Mouse (Mus musculus) hindbrain, postnatal 0 days (tissue): ENCODE measurements at regions not wholly inside any gene's neighbourhood (a gene's known extent, or its start where the extent isn't known, plus 50 kb on each side); places are given as distances from the start of the nearest gene placed in this dataset.

ENCODE experiments used
- ATAC-seq: fragments of 200-750 bp; cut with Nextera tagmentation; 2 replicates; pipeline ENCODE4 v1.8.0; 2017; ENCODE audit warnings: mild to moderate bottlenecking, moderate TSS enrichment, moderate library complexity
- DNase-seq: peaks from one replicate; pipeline ENCODE4 v3.0.0-alpha.2; 2015; ENCODE audit warnings: low spot score
- H3K27ac ChIP-seq: fragments of 300-500 bp; sonication (generic); 2 replicates; pipeline ENCODE4 v1.5.1; 2014; ENCODE audit warnings: mild to moderate bottlenecking
- H3K27me3 ChIP-seq: fragments of 300-500 bp; sonication (generic); 2 replicates; pipeline ENCODE4 v1.6.1; 2014; ENCODE audit warnings: low read length, mixed read lengths; ENCODE audit not compliant: insufficient read depth
- H3K36me3 ChIP-seq: fragments of 300-500 bp; sonication (generic); 2 replicates; pipeline ENCODE4 v1.6.1; 2014; ENCODE audit warnings: low read length, mixed read lengths; ENCODE audit not compliant: insufficient read depth
- H3K4me1 ChIP-seq: fragments of 300-500 bp; sonication (generic); 2 replicates; pipeline ENCODE4 v1.6.1; 2014; ENCODE audit warnings: antibody characterized with exemption, low read length, mixed read lengths; ENCODE audit not compliant: insufficient read depth
- H3K4me2 ChIP-seq: fragments of 300-500 bp; sonication (generic); 2 replicates; pipeline ENCODE4 v1.6.1; 2014; ENCODE audit warnings: low read depth, mild to moderate bottlenecking, low read length, moderate library complexity, mixed read lengths
- H3K4me3 ChIP-seq: fragments of 300-500 bp; sonication (generic); 2 replicates; pipeline ENCODE4 v1.5.1; 2014; ENCODE audit warnings: low read length
- H3K9ac ChIP-seq: fragments of 300-500 bp; sonication (generic); replicated peaks from 2 replicates; pipeline ENCODE4 v1.6.1; 2014; ENCODE audit warnings: mild to moderate bottlenecking, low read length, moderate library complexity, mixed read lengths
- H3K9me3 ChIP-seq: fragments of 300-500 bp; sonication (generic); 2 replicates; pipeline ENCODE4 v1.6.1; 2016; ENCODE audit warnings: low read length, mixed read lengths
- CTCF ChIP-seq: IDR thresholded peaks from 2 replicates; pipeline ENCODE4 v1.5.1; 2016; ENCODE audit warnings: antibody characterized with exemption, control low read depth, low read depth
- WGBS: fragments of 180-500 bp; shearing (Covaris S2); extraction: QIAGEN DNeasy Blood & Tissue Kit; methylation state at CpG from one replicate; pipeline ENCODE4 v1.1.7; 2014; 5-methylcytosine and 5-hydroxymethylcytosine counted together

DNA sequence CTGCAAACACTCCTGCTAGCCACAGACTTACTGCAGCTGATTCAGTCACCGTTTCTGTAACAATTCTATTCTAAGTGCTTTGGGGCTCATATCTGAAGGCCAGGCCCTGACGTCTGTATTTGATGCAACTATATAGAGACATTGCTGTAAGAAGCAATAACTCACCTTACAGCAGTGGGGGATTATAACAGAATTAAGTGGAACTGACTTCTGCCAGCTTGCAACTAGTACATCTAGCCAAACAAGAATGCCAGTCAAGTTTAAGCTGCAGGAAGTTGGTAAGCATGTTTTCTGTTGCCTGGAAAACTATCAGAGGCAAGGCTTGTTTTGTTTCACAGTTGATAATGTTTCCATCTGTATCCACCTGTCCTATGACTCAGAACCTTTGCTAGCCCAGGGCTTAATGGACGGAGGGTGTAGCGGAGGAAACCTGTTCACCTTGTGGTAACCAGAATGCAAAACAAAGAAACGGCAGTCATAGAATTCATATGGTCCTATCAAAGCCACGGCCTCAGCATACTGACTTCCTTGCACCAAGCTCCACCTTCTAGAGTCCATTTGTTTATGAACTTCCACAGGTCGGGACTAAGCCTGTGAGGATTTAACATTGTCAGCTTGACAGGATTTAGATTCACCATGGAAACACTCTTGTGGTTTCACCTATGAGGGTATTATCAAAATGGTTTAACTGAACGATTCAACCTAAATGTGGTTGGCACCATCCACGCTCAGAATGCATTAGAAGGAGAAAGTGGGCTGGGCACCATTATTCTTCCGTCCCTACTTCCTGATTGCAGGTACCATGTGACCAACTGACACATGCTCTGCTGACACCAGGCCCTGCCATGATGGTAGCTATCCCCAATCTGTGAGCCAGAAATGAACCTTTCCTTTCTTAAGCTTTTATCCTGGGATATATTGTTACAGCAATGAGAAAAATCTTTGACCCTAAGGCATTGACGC is 216.2 kb downstream of the Irx1 start:
- 80% methylated on average over 11 of the region's 11 CpGs for WGBS

DNA sequence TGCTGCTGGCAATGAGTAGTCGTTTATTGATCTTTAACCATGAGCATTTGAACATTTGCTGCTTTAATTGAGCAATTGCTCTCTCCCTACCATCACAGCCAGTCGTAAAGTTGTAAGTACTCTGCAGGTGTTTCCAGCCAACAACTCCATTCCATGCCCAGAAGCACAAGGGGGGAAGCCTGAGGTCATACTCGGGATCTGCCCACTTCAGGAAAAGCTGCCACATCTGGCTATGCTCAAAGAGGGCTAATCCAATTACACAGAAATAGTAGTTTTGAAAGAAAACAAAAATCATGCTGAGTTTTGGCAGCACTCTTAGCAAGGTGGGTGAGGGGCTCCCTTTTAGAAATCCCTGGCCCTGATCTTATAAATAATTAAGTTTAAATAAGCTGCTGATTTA is 217.0 kb downstream of the Irx1 start:
- Histone ChIP-seq H3K36me3 (no peaks in the 10 kb centered on the region), H3K27ac (no peak overlapping the region), H3K27me3 (no peaks in the 10 kb centered on the region), H3K9ac (no peak overlapping the region), H3K4me1 (no peaks in the 10 kb centered on the region), H3K4me2 (no peak overlapping the region), H3K4me3 (no peak overlapping the region), H3K9me3 (no peaks in the 10 kb centered on the region)
- DNase-seq = no peak
- WGBS = 42% methylated on average over 3 of the region's 3 CpGs
- ATAC-seq = no peak
- no peak for TF ChIP-seq CTCF

More for the DNA sequence above, 216.2 kb downstream of the Irx1 start:
- no peaks in the 10 kb centered on the region for H3K4me1 ChIP-seq
- H3K4me2 ChIP-seq = no peak overlapping the region
- no peaks in the 10 kb centered on the region for H3K9me3 ChIP-seq
- H3K9ac ChIP-seq = no peak overlapping the region
- no peaks in the 10 kb centered on the region for H3K27me3 ChIP-seq
- H3K4me3 ChIP-seq = no peak overlapping the region
- H3K36me3 ChIP-seq = no peaks in the 10 kb centered on the region
- ATAC-seq = no peak
- no peak overlapping the region for H3K27ac ChIP-seq
- TF ChIP-seq CTCF = no peak
- DNase-seq = no peak

DNA sequence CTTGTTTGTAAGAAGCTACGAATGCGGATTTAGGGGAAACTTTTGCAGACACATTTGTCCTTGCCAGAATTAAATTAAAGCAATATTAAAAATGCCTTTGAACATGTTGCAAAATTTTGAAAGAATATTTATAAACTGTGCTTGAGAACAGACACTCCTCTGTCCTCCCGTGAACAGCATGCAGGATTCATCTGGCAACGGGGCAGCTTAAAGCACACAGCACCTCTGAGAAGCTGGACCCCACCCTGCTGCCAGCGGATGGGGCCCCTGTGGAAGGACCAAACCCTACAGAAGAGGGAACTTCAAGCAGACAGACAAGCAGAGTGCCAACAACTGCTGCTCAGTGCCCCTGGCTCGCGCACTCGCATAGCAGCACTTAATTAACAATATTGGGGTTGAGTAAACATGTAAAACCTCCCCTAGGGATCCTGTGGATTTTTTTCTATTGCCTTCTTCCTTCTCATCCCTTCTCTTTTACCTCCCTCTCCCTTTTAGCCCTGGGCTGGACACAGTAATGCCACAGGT is 226.6 kb downstream of the Irx1 start:
- WGBS = 71% methylated on average over 8 of the region's 8 CpGs
- DNase-seq (no peak), ATAC-seq (no peak)
- TF ChIP-seq CTCF = no peak
- peaks cover 5% of the 10 kb centered on the region; the same call in 1 of the 2 replicates for H3K27me3 ChIP-seq
- H3K9ac ChIP-seq = no peak overlapping the region
- no peaks in the 10 kb centered on the region for H3K4me1 ChIP-seq
- no peak overlapping the region for H3K27ac ChIP-seq
- H3K4me3 ChIP-seq = no peak overlapping the region
- H3K9me3 ChIP-seq = no peaks in the 10 kb centered on the region
- no peaks in the 10 kb centered on the region for H3K36me3 ChIP-seq
- H3K4me2 ChIP-seq = no peak overlapping the region

DNA sequence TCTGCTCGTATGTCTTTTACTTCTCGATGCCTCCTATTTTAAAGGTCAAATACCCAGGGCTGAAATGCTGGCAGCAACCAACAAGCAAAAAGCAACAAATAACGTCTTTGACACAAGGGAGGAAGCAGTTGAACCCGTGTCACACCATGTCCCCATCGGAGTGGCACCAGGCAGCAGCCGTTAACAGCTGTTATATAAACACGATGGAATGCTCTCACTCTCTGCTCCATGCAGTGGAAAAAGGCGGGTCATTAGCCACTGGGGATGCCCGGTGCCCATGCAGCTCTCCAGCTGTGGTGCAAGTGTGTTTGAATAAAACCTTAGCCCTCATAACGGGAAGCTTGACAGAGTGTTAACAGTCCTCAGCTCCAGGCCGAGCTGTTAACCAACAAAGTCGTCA is 229.3 kb downstream of the Irx1 start:
- Histone ChIP-seq H3K9me3 (no peaks in the 10 kb centered on the region), H3K27ac (no peak overlapping the region), H3K9ac (no peak overlapping the region), H3K4me1 (no peaks in the 10 kb centered on the region), H3K4me2 (no peak overlapping the region), H3K27me3 (peaks cover 5% of the 10 kb centered on the region; the same call in 1 of the 2 replicates), H3K36me3 (no peaks in the 10 kb centered on the region), H3K4me3 (no peak overlapping the region)
- ATAC-seq = no peak
- 46% methylated on average over 12 of the region's 12 CpGs for WGBS
- TF ChIP-seq CTCF = no peak
- DNase-seq = peak; percentile 3

DNA sequence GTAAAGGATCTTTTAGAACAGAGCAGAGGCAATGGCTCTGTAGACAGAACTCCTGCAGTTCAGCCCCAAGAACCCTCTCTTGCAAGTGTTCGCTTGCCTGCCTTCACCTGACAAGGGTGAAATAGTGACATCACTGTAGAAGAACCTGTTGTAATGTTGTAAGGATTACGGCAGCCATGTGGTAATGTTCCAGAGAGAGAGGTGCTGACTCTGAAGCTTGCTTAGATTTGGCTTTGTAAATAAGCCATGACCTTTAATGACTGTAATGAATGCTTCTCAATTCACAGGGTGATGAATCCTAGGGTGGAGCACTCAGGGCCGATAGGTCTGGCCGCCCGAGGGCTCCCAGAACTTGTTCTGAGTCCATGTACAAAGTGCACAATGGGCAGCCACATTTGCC is 230.2 kb downstream of the Irx1 start:
- no peak for DNase-seq
- H3K9ac ChIP-seq = no peak overlapping the region
- no peak for TF ChIP-seq CTCF
- ATAC-seq = no peak
- H3K36me3 ChIP-seq = no peaks in the 10 kb centered on the region
- no peak overlapping the region for H3K4me2 ChIP-seq
- H3K27me3 ChIP-seq = peaks cover 5% of the 10 kb centered on the region; the same call in 1 of the 2 replicates
- H3K4me3 ChIP-seq = no peak overlapping the region
- H3K4me1 ChIP-seq = no peaks in the 10 kb centered on the region
- H3K27ac ChIP-seq = no peak overlapping the region
- no peaks in the 10 kb centered on the region for H3K9me3 ChIP-seq
- 90% methylated on average over 5 of the region's 5 CpGs for WGBS

DNA sequence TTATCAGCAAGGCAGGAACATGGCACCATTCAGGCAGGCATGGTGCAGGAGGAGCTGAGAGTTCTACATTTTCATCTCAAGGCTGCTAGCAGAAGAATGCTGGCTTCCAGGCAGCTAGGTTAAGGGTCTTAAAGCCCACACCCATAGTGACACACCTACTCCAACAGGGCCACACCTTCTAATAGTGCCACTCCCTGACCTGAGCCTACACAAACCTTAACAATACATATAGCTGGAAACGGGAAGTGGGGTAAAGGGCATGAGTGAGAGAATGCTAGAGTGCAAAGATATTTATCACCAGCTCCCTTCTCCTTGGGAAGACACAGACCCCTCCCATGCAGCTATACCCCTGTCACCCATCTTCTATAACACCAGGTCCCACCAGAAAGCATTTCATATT is 230.6 kb downstream of the Irx1 start:
- H3K9ac ChIP-seq = no peak overlapping the region
- peaks cover 5% of the 10 kb centered on the region; the same call in 1 of the 2 replicates for H3K27me3 ChIP-seq
- no peaks in the 10 kb centered on the region for H3K4me1 ChIP-seq
- H3K9me3 ChIP-seq = no peaks in the 10 kb centered on the region
- no peak overlapping the region for H3K4me3 ChIP-seq
- H3K36me3 ChIP-seq = no peaks in the 10 kb centered on the region
- no peak for DNase-seq
- TF ChIP-seq CTCF = no peak
- ATAC-seq = no peak
- H3K4me2 ChIP-seq = no peak overlapping the region
- 83% methylated on average over 1 of the region's 1 CpGs for WGBS
- H3K27ac ChIP-seq = no peak overlapping the region
